Mouse (Mus musculus) bone marrow, adult 2 months (tissue): ENCODE measurements around the gene Col5a1. TPM values are rescaled to one million over a fixed set of nuclear protein-coding genes. Genes with fewer than 3 reads are reported as not detected.
A peak's percentile ranks its signal among the peaks of the same experiment; 100 is the strongest.

Experiments
- H3K27ac ChIP-seq: fragments of 200-500 bp; 2 replicates; pipeline ENCODE4 v1.5.1; 2012; ENCODE audit warnings: low read depth, mild to moderate bottlenecking, control low read depth, inconsistent platforms, low read length; ENCODE audit not compliant: control insufficient read depth, poor library complexity, insufficient read depth
- H3K4me1 ChIP-seq: fragments of 200-500 bp; 2 replicates; pipeline ENCODE4 v1.6.1; 2011; ENCODE audit warnings: low read length; ENCODE audit not compliant: control insufficient read depth, insufficient read depth
- H3K4me3 ChIP-seq: fragments of 200-500 bp; replicated peaks from 2 replicates; pipeline ENCODE3; 2011; ENCODE audit warnings: mild to moderate bottlenecking, low read depth, low read length, control low read depth; ENCODE audit not compliant: control insufficient read depth
- CTCF ChIP-seq: fragments of 200-500 bp; IDR thresholded peaks from 2 replicates; pipeline ENCODE4 v1.5.1; 2011; ENCODE audit warnings: low read length, control low read depth; ENCODE audit not compliant: control insufficient read depth, insufficient read depth
- POLR2A ChIP-seq: fragments of 200-500 bp; IDR thresholded peaks from 2 replicates; pipeline ENCODE4 v1.6.1; 2011; ENCODE audit warnings: low read depth, mild to moderate bottlenecking, control low read depth, low read length, borderline replicate concordance; ENCODE audit not compliant: control insufficient read depth
- WGBS: fragments of 180-500 bp; shearing (Covaris S2); methylation state at CpG from one replicate; pipeline ENCODE4 v1.1.7; 2018; 5-methylcytosine and 5-hydroxymethylcytosine counted together
- polyA plus RNA-seq: library from polyadenylated mRNA; stranded (reverse); fragments of >200 nt; gene quantifications from 2 replicates; pipeline ENCODE4 v1.2.4, GENCODE M21; 2011; ENCODE audit warnings: low replicate concordance; ENCODE audit not compliant: missing spikeins, insufficient read depth, insufficient read length

The Col5a1 gene
- polyA plus RNA-seq, 1 experiment, result 7.3 TPM

DNA sequence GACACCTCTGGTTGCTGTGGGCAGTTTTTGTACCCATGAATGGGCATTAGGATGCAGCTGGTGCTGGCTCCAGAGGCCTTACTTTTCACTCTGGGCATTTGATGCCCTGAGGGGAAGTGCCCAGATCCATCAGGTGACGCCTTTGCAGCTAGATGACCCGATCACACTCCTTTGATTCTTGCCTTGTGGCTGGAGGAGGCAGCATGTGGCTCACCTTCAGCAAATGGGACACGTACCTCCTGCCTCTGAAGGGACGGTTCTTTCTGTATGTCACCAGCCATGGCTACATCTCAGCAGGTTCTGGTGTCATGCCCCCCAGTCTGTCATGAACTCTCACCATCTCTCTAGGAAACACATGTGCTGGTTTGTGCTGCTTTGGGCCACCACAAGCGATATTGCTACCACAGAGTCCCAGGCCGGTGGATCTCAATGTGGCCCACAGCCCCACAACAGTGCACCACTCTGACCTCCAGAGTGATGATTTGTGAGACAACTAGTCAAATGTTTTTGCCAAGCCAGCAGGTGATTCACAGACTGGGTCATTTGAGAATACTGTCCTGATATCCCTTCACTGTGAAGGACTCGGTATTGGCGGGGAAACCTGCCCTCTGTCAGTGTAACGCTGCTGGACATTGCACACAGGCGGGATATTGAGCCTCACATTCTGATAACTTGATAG is 153.6 kb downstream of the Col5a1 start:
- no peaks in the 10 kb centered on the region for H3K4me1 ChIP-seq
- TF ChIP-seq CTCF (no peak), POLR2A (no peak)
- H3K4me3 ChIP-seq, result no peak overlapping the region
- WGBS, result 87% methylated on average over 10 of the region's 10 CpGs
- no peak overlapping the region for H3K27ac ChIP-seq

GRCm38 (mm10) chr2:28040466-28040865 is 154.2 kb downstream of the Col5a1 start:
- TF ChIP-seq CTCF (no peak), POLR2A (no peak)
- 77% methylated on average over 1 of the region's 1 CpGs for WGBS
- Histone ChIP-seq H3K4me1 (no peaks in the 10 kb centered on the region), H3K4me3 (no peak overlapping the region), H3K27ac (no peak overlapping the region)

DNA sequence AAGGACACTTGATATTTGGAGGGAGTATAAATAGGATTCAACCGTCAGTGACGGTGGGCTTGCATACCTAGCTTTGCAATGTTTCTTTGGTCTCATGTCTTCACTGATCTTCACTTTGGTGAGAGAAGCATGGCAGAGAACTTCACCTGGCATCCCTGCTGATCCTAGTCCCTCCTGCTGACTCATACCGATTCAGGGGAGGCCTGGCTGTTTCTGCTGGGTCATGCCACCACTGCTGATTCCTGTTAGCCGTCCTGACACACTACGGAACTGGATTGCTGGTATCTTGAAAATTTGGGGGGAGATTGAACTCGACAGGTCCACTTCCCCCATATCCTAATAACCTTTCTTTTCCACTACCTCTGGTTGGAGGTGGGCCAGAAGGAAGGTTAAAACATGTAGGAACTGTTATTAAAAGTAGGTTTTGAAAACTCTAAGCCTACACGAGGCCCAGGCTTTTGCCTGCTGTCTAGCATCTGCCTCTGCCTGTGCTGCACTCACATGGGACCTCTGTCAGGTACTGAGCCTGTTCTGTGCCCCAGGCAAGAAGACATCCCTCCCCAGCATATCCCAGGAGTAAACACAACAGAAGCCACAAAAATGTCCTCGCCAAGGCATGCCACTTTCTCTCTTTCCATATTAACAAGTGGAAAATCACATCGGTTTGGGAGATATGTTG is 158.8 kb downstream of the Col5a1 start:
- no peak for TF ChIP-seq CTCF
- no peak for TF ChIP-seq POLR2A
- H3K27ac ChIP-seq, result no peak overlapping the region
- 80% methylated on average over 9 of the region's 9 CpGs for WGBS
- H3K4me1 ChIP-seq, result no peaks in the 10 kb centered on the region; the same call in 1 of the 2 replicates
- H3K4me3 ChIP-seq, result no peak overlapping the region

DNA sequence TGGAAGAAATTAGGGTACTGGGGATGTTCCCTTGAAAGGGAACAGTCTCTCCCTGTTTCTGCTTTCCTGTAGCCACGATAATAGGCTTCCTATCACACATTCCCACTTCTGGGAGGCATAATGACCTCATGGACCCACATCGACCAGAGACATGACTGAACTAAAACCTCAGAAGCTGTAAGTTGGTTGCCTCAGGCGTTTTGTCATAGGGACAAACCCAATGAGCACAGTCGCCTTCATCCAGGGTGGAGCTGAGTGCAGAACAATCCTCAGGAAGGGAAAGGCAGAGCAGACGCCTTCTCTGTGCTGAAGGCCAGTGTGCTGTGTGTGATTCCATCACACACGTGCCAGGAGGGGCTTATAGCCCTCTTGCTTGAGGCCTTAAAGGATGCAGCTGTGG is 160.1 kb downstream of the Col5a1 start:
- 72% methylated on average over 6 of the region's 6 CpGs for WGBS
- Histone ChIP-seq H3K4me3 (no peak overlapping the region), H3K27ac (no peak overlapping the region), H3K4me1 (no peaks in the 10 kb centered on the region; the same call in 1 of the 2 replicates)
- TF ChIP-seq CTCF (no peak), POLR2A (no peak)

DNA sequence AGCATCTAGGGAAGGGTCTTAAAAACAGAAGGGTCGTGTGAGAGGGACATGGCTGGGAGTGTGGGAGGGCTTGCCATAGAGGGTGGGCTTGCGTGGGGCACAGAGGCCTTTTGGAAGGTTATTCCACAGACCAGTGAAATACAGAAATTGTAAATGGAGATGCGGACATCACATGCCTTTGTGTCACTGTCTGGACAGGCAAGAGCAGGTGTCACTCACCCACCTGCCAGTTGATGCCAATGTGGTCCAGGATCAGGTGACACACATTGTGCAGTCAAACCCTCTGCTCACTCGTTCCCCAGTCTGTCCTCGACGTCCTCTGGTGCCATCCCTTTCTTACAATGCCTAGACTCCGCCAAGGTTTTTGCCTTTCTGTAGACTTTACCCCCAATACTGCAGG is 160.9 kb downstream of the Col5a1 start:
- Histone ChIP-seq H3K4me3 (no peak overlapping the region), H3K4me1 (no peaks in the 10 kb centered on the region; the same call in 1 of the 2 replicates), H3K27ac (no peak overlapping the region)
- 76% methylated on average over 7 of the region's 7 CpGs for WGBS
- no peak for TF ChIP-seq CTCF
- no peak for TF ChIP-seq POLR2A

GRCm38 (mm10) chr2:28059922-28060321 is 173.7 kb downstream of the Col5a1 start:
- 83% methylated on average over 1 of the region's 1 CpGs for WGBS
- Histone ChIP-seq H3K27ac (no peak overlapping the region), H3K4me1 (no peaks in the 10 kb centered on the region; the same call in 1 of the 2 replicates), H3K4me3 (no peak overlapping the region)
- TF ChIP-seq POLR2A (no peak), CTCF (no peak)

DNA sequence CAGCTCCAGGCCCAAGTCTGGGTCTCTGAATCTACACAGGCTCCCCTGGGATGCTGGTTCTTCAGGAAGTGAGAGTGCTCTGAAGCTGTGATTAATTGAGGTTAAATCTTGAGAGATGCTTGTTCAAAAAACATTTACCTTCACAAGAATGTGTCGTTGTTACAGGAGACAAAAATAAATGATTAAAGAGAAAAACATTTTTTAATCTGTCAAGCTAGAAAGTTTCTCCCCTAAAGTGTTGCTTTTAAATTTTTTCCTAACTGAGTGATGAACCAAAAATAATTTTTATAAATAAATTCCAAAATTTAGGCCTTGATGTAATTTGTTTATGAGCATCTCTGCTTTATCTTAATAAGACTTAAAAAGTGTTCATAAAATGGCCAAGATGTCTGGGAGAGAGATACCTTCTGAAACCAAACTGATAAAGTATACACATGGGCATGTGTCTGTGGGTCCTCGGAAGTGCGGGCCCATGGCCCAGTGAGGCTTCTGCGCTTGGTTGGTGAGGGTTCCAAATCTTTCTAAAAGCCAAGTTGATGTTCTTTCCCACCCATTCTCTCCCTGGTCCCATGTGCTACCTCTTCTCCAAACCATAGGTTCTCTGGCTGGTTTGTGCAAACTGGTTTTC is 177.6 kb downstream of the Col5a1 start:
- Histone ChIP-seq H3K27ac (peak overlapping the region; percentile 80), H3K4me1 (peaks cover 3% of the 10 kb centered on the region; the same call in 1 of the 2 replicates), H3K4me3 (no peak overlapping the region)
- TF ChIP-seq POLR2A, result no peak
- TF ChIP-seq CTCF, result no peak
- 76% methylated on average over 4 of the region's 4 CpGs for whole genome bisulfite sequencing
